Mouse (Mus musculus): ENCODE measurements around the gene Pcnx3. TPM values are rescaled to one million over a fixed set of nuclear protein-coding genes. Genes with fewer than 3 reads are reported as not detected.

Pcnx3 gene
- total RNA-seq, 2 experiments from 2014 or later: 17.8 to 18.0 TPM

DNA sequence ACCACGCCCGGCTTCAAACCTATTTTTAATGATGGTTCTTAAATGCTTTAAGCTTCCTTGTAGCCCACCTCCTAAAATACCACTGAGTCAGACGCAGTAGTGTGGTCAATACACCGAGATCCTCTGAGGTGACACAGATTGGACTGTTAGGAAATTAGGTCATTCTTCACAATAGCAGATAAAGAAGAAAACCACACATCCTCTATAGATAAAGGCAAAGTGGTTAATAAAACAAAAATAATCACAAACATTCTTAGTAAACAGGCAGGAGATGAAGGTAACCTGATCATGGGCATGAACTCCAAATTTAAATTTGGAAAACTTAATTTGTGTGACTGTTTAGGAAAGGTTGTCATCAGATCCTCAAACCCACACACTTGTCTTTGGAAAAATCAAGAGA, 68.7 kb downstream of the Pcnx3 start:
- no peak for DNase-seq (ENCODE audit: low spot score)
- intact Hi-C loops (cut with DNase I): no loop called here

DNA sequence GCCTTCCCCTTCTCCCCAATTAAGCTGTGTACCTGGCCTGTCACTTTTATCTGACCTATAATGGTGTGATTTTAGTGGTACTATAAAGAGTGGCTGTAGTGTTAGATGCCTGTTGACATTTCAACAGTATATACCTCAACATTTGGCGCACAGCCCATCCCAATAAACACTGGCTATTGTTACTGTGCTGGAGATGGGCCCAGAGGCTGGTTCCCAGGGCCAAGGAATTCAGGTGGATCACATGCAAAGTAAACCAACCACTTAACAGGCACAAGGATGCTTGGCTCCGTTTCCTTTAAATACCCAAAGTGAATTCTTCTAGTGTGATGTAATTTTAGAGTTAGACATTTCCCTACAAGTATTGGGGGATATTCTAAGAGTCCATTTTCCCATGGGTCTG, 73.8 kb downstream of the Pcnx3 start:
- no peak for DNase-seq (ENCODE audit: low spot score)
- intact Hi-C loops (cut with DNase I): loop anchor here (5.0 kb wide), 1 partner anchor 47 kb away; the partner anchor contains the start of gene Sipa1

Small RNAs within 50 kb of the gene (microRNA-seq; reads per million reads assigned to microRNA genes)
- not detected for gene Mir6987

Other genes starting within 250 kb of the Pcnx3 start
- gene Fosl1, start 241.4 kb downstream of the Pcnx3 start, total RNA-seq (2021): not detected
- gene Ccdc85b, start 231.0 kb downstream of the Pcnx3 start, total RNA-seq (2021): 10 to 100 TPM in 1 of 2 experiments, 1 to 10 TPM in 1; 7.8 to 11.9 TPM
- 10 to 100 TPM; 45.5 to 51.0 TPM for gene Fibp, start 228.3 kb downstream of the Pcnx3 start, total RNA-seq (2021)
- gene Ctsw, start 220.4 kb downstream of the Pcnx3 start, total RNA-seq (2021): under 1 TPM in 1 of 2 experiments, not detected in 1; 0.45 TPM
- gene Efemp2, start 215.0 kb downstream of the Pcnx3 start, total RNA-seq (2021): 10 to 100 TPM in 1 of 2 experiments, 1 to 10 TPM in 1; 9.9 to 10.3 TPM
- 10 to 100 TPM; 21.0 to 21.5 TPM for gene Mus81, start 200.5 kb downstream of the Pcnx3 start, total RNA-seq (2021)
- 100 to 1,000 TPM; 209 to 212 TPM for gene Cfl1, start 198.5 kb downstream of the Pcnx3 start, total RNA-seq (2021)
- gene 1700020D05Rik, start 185.1 kb downstream of the Pcnx3 start, total RNA-seq (2021): 1 to 10 TPM in 1 of 2 experiments, under 1 TPM in 1; 0.78 to 1.0 TPM
- 1 to 10 TPM; 6.2 to 8.1 TPM for gene Snx32, start 178.4 kb downstream of the Pcnx3 start, total RNA-seq (2021)
- gene Ovol1, start 128.3 kb downstream of the Pcnx3 start, total RNA-seq (2021): not detected
- gene Ap5b1, start 120.9 kb downstream of the Pcnx3 start, total RNA-seq (2021): 1 to 10 TPM; 3.0 to 3.2 TPM
- 10 to 100 TPM; 43.7 to 49.7 TPM for gene Rnaseh2c, start 87.0 kb downstream of the Pcnx3 start, total RNA-seq (2021)
- gene Kat5, start 78.7 kb downstream of the Pcnx3 start, total RNA-seq (2021): 10 to 100 TPM; 24.8 to 26.5 TPM
- 10 to 100 TPM; 22.7 to 29.9 TPM for gene Rela, start 51.4 kb downstream of the Pcnx3 start, total RNA-seq (2021)
- 10 to 100 TPM; 23.3 to 31.3 TPM for gene Sipa1, start 25.2 kb downstream of the Pcnx3 start, total RNA-seq (2021)
- gene Map3k11, start 166 bp downstream of the Pcnx3 start, total RNA-seq (2021): 10 to 100 TPM; 24.0 to 30.4 TPM
- gene Kcnk7, start 15.5 kb upstream of the Pcnx3 start, total RNA-seq (2021): not detected
- gene Ehbp1l1, start 37.4 kb upstream of the Pcnx3 start, total RNA-seq (2021): 100 to 1,000 TPM; 140 to 149 TPM
- gene Fam89b, start 40.7 kb upstream of the Pcnx3 start, total RNA-seq (2021): 10 to 100 TPM; 29.5 to 31.5 TPM
- 10 to 100 TPM; 36.6 to 37.2 TPM for gene Ltbp3, start 52.0 kb upstream of the Pcnx3 start, total RNA-seq (2021)
- gene Scyl1, start 82.5 kb upstream of the Pcnx3 start, total RNA-seq (2021): 10 to 100 TPM; 63.5 to 64.1 TPM
- gene Frmd8, start 186.4 kb upstream of the Pcnx3 start, total RNA-seq (2021): 10 to 100 TPM in 1 of 2 experiments, 1 to 10 TPM in 1; 8.9 to 11.1 TPM
- gene Slc25a45, start 188.9 kb upstream of the Pcnx3 start, total RNA-seq (2021): 1 to 10 TPM; 3.5 to 4.1 TPM
- under 1 TPM; 0.22 to 0.68 TPM for gene Tigd3, start 205.2 kb upstream of the Pcnx3 start, total RNA-seq (2021)
- gene Dpf2, start 224.1 kb upstream of the Pcnx3 start, total RNA-seq (2021): 10 to 100 TPM; 87.4 to 96.1 TPM
- gene Cdc42ep2, start 235.9 kb upstream of the Pcnx3 start, total RNA-seq (2021): 1 to 10 TPM; 9.1 to 9.8 TPM

All from heart, postnatal 25 days (tissue).